Mouse (Mus musculus) gastrocnemius, adult 18-20 months (tissue): ENCODE measurements at regions not wholly inside any gene's neighbourhood (a gene's known extent, or its start where the extent isn't known, plus 50 kb on each side); places are given as distances from the start of the nearest gene placed in this dataset.
A peak's percentile ranks its signal among the peaks of the same experiment; 100 is the strongest.

Experiments
- DNase-seq: peaks from one replicate; pipeline ENCODE4 v3.0.0; 2021; ENCODE audit warnings: low spot score

DNA sequence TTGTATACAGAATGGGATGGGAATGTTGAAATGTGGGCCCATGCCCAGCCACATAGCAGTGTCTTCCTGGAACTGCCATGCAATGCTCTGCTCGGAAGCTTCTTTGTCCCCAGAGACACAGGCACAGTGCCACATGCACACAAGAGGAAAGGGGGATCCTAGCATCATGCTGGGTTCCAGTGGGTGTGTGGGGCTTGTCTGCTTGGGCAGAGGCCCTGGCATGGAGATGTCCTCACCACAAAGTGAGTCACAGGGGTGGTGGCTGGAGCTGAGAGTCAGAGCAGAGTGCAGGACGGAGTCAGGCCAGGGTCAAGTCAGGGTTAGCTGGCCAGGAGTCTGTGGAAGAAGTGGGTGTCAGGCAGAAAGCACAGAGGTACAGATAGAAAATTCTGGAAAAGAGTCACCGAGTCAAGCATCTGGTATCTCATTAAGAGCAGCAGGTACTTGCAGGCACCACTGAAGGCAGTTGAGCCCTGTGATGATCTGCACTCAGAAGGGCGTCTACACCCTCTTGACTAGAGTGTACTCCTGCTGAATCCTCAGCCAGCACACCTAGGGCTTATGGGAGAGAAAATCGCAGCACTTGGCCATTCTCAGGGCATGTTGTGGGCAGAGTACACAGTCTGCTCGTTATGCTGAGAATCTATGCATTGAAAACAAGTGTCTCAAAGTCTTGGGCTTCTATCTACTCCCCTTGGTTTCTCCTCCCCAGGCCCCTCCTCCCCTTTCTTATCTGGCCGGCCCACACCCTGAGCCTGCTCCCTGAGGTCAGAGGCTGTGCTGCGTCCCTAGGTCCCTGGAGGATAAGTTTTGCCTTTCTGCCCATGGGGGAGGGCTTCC is 85.3 kb downstream of the Ackr3 start:
- peak; percentile 24 for DNase-seq

DNA sequence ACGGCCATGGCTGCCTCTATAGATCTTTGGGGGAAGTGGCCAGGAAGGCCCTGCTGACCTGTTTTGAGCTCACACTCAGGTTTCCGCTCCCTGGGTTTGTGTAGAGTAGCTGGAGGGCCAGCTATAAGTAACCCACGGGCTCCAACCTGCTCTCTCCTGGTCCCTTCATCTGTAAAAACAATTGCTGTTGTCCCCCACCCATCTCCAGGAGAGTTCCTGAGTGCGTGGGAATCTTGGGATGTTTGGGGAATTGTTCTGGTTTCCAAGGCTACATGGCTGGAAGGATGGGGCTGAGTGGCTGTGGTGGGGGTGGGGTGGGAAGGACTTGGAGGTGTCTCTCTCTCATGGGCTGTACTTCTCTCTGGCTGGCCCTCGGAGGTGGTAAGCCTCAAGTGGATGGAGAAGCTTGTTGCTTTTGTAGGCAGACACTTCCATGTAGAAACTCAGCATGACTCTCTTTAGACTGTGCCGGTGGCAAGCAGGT is 86.0 kb downstream of the Ackr3 start:
- no peak for DNase-seq

- DNase-seq = no peak
These were observed 86.8 kb downstream of the Ackr3 start for GRCm38 (mm10) chr1:90290428-90291197.

DNA sequence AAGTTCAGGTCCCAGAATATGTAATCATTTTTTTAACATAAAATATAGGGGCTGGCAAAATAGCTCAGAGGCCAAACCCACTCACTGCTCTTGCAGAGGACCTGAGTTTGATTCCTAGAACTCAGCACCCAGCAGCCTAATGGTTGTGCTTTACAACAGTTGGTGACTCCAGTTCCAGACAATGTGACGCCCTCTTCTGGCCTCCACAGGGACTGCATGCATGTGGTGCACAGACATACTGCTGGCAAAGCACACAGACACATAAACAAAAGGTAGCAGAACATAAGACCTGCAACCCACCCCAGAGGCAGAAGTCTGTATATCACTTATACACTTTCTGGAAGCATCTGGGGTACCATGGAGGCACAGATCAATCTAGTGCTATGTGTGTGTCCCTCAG is 87.5 kb downstream of the Ackr3 start:
- DNase-seq = no peak

DNA sequence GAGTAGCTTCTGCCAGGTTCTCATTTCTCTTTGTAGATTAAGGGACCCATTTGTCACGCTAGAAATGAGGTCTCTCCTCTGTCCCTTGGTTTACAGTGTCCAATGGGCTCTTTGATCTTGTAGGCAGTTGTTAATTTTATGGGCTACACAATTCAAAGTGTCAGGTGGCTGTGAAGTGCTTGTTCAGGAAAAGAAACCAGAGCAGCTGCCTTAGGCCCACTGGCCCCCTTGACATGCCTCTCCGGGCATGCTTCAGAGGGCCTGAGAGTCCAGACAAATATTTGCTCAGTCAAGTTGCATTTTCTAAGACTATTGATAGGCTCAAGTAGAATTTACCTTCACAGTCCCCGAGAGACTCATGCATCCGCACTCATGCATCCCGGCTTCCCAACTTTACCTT is 94.0 kb downstream of the Ackr3 start:
- no peak for DNase-seq

GRCm38 (mm10) chr1:90300229-90300628 is 96.4 kb downstream of the Ackr3 start:
- DNase-seq = no peak

DNA sequence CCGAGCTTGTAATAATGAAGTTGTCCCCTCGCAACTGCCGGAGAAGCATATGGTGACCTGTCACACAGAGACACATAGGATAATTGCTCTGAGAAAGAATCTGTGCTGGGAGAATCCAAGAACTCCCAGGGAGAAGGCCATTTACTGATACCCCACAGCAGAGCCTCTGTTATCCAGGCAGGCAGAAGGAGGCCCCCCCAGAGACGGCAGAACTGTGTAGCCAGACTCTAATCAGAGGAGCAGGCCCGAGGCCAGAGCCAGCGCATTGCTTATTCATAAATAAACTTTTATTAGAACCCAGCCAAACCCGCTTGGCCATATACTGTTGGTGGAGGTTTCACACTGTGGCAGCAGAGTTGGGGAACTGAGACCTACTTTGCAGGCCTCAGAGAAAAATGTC is 100.6 kb downstream of the Ackr3 start:
- DNase-seq = no peak

DNA sequence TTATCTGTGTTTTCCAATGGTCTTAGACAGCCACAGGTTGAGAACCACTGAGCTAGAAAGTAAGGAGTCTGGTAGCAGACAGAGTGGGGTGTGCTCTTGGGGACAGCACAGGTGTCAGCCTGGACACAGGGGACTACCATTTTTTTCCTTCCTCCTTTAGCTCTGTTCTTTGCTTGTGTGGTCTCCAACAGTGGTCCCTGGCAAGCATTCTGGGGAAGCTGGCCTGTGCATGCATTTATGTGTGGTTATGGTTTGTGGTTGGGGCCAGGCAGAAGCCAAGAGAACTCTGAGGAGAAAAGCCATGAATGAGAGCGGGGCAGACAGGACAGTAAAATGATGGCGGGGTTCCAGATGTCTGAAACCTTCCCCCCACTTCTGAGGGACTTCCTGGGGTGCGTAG is 107.2 kb downstream of the Ackr3 start:
- no peak for DNase-seq

DNA sequence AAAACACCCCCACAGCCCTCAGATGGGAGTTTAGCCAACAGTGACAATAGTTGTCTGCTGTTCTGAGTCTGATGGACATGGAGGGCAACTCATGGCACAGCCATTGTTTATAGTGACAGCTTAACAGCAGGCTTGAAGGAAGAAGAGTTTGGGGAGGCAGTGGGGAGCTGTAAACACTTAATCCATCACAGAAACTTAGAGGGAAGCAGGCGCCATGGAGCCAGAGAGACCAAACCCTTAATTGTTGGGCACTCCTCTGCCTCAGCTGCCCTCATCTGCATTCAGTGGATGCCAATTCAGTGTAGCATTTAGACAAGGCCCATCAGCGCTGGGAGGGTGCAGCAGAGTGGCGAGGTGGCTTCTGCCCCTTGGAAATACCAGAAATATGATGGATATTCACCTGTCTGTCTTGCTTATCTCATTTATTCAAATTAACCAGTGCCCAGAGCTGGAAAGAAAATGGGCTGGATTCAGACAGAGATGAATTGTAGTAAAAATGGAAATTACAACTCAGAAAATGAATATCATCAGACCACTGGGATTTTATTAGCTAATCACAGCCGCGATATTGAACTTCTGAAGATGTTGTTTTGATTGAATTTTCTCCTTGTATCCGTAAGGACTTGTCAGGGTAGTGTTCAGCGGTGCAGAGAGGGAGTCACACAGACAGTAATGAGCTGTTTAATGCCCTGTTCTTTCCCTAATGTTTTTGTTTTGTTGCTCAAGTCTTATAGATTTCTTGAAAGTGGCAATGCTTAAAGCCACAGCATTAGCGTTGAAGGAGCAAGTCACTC is 108.1 kb downstream of the Ackr3 start:
- DNase-seq = no peak

GRCm38 (mm10) chr1:90313750-90314359 is 110.1 kb downstream of the Ackr3 start:
- no peak for DNase-seq

DNA sequence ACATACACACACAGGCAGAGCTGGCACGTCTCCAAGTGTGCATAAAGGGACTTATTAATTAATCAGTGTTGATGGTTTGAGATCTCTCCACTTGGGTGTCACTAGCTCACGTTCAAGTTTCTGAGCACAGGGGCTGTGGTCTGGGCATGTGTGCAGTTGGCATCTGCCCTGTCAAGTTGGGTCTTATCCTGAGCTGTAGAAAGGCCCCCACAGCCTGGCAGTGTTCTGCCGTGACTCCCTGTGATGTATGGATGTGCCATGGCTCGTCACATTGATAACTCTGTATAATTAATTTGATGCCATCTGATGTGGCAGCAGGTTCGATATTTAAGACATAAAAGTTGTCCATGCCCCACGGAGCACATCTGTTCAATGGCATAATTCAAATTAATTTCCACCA is 114.1 kb downstream of the Ackr3 start:
- no peak for DNase-seq

- peak; percentile 40 for DNase-seq
These were observed 114.7 kb downstream of the Ackr3 start for GRCm38 (mm10) chr1:90318502-90318901.

DNA sequence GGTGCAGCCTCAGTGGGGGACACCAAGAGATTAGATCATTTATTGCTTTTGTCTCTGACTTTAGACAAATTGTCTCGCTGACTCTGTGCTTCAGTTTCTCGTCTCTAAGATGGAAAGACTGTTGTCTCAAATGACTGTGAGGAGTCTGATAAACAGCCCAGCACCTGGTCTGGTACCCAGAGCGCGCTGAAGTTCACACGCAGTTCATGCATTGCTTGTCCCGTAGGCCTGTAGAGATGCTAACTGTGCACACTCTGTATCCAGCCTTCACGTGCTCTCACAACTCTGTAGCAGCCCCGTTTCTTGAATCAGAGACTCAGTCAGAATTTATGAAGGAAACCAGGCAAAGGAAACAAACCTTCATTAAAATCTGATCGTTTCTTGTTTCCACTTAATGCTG is 116.7 kb downstream of the Ackr3 start:
- no peak for DNase-seq

- no peak for DNase-seq
These were observed 117.7 kb downstream of the Ackr3 start for GRCm38 (mm10) chr1:90321501-90321900.

DNA sequence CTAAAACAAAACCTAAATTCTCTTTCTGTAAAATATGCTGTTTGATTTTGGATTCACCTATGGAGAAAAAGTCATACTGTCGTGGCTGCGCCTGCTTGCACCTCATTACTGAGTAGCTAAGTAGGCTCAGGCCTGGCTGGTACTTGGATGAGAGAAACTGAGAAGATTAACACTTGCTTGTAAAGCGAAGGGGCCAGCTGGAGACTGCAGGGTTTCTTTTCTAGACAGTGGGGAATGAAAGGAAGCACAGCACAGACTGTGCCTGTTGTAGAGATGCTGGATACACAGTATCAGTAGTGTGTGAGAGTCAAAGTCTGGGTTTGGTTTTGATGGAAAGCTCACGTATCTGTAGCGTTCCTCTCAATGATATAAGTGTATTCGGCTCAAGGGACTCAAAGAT is 123.5 kb downstream of the Ackr3 start:
- no peak for DNase-seq

- peak; percentile 59 for DNase-seq
These were observed 128.8 kb downstream of the Ackr3 start for GRCm38 (mm10) chr1:90332531-90332930.

- DNase-seq = no peak
These were observed 130.1 kb downstream of the Ackr3 start for GRCm38 (mm10) chr1:90333676-90334430.

GRCm38 (mm10) chr1:90335001-90335747 is 131.4 kb downstream of the Ackr3 start:
- peak; percentile 50 for DNase-seq

GRCm38 (mm10) chr1:90337876-90338316 is 134.1 kb downstream of the Ackr3 start:
- peak; percentile 40 for DNase-seq

- no peak for DNase-seq
These were observed 138.6 kb downstream of the Ackr3 start for GRCm38 (mm10) chr1:90342346-90342745.
